Mouse (Mus musculus): ENCODE data around the gene Dennd2a. TPM values are rescaled to one million over a fixed set of nuclear protein-coding genes. Genes with fewer than 3 reads are reported as not detected.
A peak's percentile ranks its signal among the peaks of the same experiment; 100 is the strongest.

Gene Dennd2a
- polyA plus RNA-seq, 1 experiment from 2014 or later = 14.2 TPM

DNA sequence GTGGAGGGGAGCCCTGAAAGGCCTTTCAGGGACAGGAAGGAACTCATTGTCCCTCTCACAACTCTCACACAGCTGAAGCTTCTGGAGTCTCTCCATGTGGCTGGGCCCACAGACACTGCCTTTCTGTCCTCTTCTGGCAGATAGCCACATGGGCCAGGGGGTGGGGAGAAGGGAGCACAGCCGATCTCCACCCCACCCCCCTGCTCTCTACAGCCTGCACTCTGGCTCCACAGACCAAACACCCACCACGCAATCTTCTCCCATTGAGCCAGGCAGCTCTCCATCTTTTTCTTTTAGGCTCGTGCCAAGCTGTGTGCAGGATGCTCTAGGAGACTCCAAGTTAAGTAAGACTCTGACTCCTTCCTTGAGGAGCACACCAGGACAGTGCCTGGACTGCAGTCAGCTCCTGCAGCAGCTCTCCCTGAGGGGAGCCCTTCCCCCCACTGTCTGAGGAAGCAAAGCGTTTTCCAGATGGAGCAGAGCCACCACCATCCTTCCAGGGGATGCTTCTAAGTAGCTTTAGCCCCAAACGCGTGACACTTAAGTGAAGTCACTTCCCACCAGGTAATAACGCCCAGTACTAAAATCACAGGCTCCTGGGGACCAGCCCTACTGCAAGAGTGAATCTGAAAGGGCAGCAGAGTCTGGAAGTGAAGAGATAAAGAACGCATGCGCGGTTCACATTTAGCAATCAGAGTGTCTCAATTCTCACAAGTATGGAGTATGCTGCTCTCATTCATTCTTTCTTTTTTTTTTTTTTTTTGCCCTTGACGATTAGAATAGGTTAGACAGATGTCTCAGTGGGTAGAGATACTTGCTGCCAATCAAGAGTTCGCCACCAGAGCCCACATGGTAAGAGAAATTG lies 28.8 kb downstream of the Dennd2a start:
- DNase-seq (ENCODE audit: low spot score) = peak; percentile 66
- WGBS = 38% methylated on average over 12 of the region's 12 CpGs
- Histone ChIP-seq H3K4me3 (ENCODE audit: low read depth, low read length) (no peak overlapping the region), H3K9ac (ENCODE audit: low read length) (no peak overlapping the region; the same call in 1 of the 2 replicates), H3K9me3 (replicated peaks; ENCODE audit: control insufficient read depth, low read length) (no peaks in the 10 kb centered on the region), H3K27me3 (replicated peaks; ENCODE audit: control insufficient read depth, insufficient read depth, low read length) (no peaks in the 10 kb centered on the region), H3K4me1 (ENCODE audit: control insufficient read depth, insufficient read depth, low read length) (peaks cover 21% of the 10 kb centered on the region), H3K4me2 (ENCODE audit: low read length) (no peak overlapping the region; the same call in 1 of the 2 replicates), H3K36me3 (ENCODE audit: control insufficient read depth, insufficient read depth, low read length) (no peaks in the 10 kb centered on the region), H3K27ac (ENCODE audit: low read depth, low read length) (peak overlapping the region; percentile 70)
- ATAC-seq = peak; percentile 83

GRCm38 (mm10) chr6:39527811-39528210 lies 29.9 kb downstream of the Dennd2a start:
- H3K4me3 ChIP-seq (ENCODE audit: low read depth, low read length) = no peak overlapping the region
- no peaks in the 10 kb centered on the region for H3K9me3 ChIP-seq (replicated peaks; ENCODE audit: control insufficient read depth, low read length)
- WGBS = 28% methylated on average over 4 of the region's 4 CpGs
- no peak for ATAC-seq
- peak overlapping the region; percentile 70; the same call in 1 of the 2 replicates for H3K27ac ChIP-seq (ENCODE audit: low read depth, low read length)
- no peak overlapping the region for H3K4me2 ChIP-seq (ENCODE audit: low read length)
- peaks cover 8% of the 10 kb centered on the region; the same call in 1 of the 2 replicates for H3K36me3 ChIP-seq (ENCODE audit: control insufficient read depth, insufficient read depth, low read length)
- H3K27me3 ChIP-seq (replicated peaks; ENCODE audit: control insufficient read depth, insufficient read depth, low read length) = no peaks in the 10 kb centered on the region
- peak; percentile 47 for DNase-seq (ENCODE audit: low spot score)
- H3K9ac ChIP-seq (ENCODE audit: low read length) = no peak overlapping the region
- peaks cover 21% of the 10 kb centered on the region for H3K4me1 ChIP-seq (ENCODE audit: control insufficient read depth, insufficient read depth, low read length)

GRCm38 (mm10) chr6:39527337-39527784 lies 30.3 kb downstream of the Dennd2a start:
- no peak overlapping the region for H3K4me2 ChIP-seq (ENCODE audit: low read length)
- DNase-seq (ENCODE audit: low spot score) = no peak
- WGBS = 88% methylated on average over 7 of the region's 7 CpGs
- 0 out of 2 replicates have a peak, but pooled peaks have one; percentile 22 for ATAC-seq
- H3K9me3 ChIP-seq (replicated peaks; ENCODE audit: control insufficient read depth, low read length) = no peaks in the 10 kb centered on the region
- H3K27ac ChIP-seq (ENCODE audit: low read depth, low read length) = 0 out of 2 replicates have a peak overlapping the region, but pooled peaks have one; percentile 70
- H3K4me1 ChIP-seq (ENCODE audit: control insufficient read depth, insufficient read depth, low read length) = peaks cover 21% of the 10 kb centered on the region
- no peaks in the 10 kb centered on the region for H3K27me3 ChIP-seq (replicated peaks; ENCODE audit: control insufficient read depth, insufficient read depth, low read length)
- H3K4me3 ChIP-seq (ENCODE audit: low read depth, low read length) = no peak overlapping the region
- H3K9ac ChIP-seq (ENCODE audit: low read length) = no peak overlapping the region
- peaks cover 12% of the 10 kb centered on the region for H3K36me3 ChIP-seq (ENCODE audit: control insufficient read depth, insufficient read depth, low read length)

GRCm38 (mm10) chr6:39526797-39527196 lies 30.9 kb downstream of the Dennd2a start:
- H3K4me3 ChIP-seq (ENCODE audit: low read depth, low read length) = no peak overlapping the region
- H3K36me3 ChIP-seq (ENCODE audit: control insufficient read depth, insufficient read depth, low read length) = peaks cover 17% of the 10 kb centered on the region
- no peak overlapping the region for H3K9ac ChIP-seq (ENCODE audit: low read length)
- DNase-seq (ENCODE audit: low spot score) (no peak), ATAC-seq (no peak)
- H3K4me2 ChIP-seq (ENCODE audit: low read length) = no peak overlapping the region
- H3K27ac ChIP-seq (ENCODE audit: low read depth, low read length) = no peak overlapping the region
- no peaks in the 10 kb centered on the region for H3K9me3 ChIP-seq (replicated peaks; ENCODE audit: control insufficient read depth, low read length)
- 83% methylated on average over 9 of the region's 10 CpGs for WGBS
- no peaks in the 10 kb centered on the region for H3K27me3 ChIP-seq (replicated peaks; ENCODE audit: control insufficient read depth, insufficient read depth, low read length)
- H3K4me1 ChIP-seq (ENCODE audit: control insufficient read depth, insufficient read depth, low read length) = peaks cover 21% of the 10 kb centered on the region

DNA sequence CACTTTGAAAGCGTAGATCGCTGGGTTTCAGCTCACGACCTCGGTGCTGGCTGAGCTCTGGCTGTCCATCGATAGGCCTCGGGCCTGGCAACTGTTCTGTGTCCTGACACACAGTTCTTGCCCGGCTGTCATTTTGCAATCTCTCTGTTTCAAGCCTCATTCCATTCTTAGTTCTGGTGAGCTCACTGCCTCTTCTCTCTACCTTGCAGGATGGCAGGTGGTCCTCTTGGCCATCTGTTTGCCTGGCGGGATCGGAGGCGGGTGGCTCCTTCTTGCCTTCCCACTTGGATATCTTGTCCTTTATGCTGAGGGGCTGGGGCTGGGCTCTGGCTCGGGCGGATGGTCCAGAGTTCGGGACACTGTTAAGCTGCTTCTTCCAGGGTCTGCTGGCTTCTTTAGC lies 34.5 kb downstream of the Dennd2a start:
- 93% methylated on average over 13 of the region's 13 CpGs for WGBS
- peaks cover 9% of the 10 kb centered on the region; the same call in 1 of the 2 replicates for H3K4me1 ChIP-seq (ENCODE audit: control insufficient read depth, insufficient read depth, low read length)
- no peak overlapping the region for H3K4me2 ChIP-seq (ENCODE audit: low read length)
- no peak for ATAC-seq
- peaks cover 36% of the 10 kb centered on the region for H3K36me3 ChIP-seq (ENCODE audit: control insufficient read depth, insufficient read depth, low read length)
- no peaks in the 10 kb centered on the region; the same call in 1 of the 2 replicates for H3K9me3 ChIP-seq (replicated peaks; ENCODE audit: control insufficient read depth, low read length)
- H3K9ac ChIP-seq (ENCODE audit: low read length) = no peak overlapping the region
- H3K27ac ChIP-seq (ENCODE audit: low read depth, low read length) = no peak overlapping the region
- no peak for DNase-seq (ENCODE audit: low spot score)
- H3K4me3 ChIP-seq (ENCODE audit: low read depth, low read length) = no peak overlapping the region
- H3K27me3 ChIP-seq (replicated peaks; ENCODE audit: control insufficient read depth, insufficient read depth, low read length) = no peaks in the 10 kb centered on the region

GRCm38 (mm10) chr6:39522425-39522824 lies 35.2 kb downstream of the Dennd2a start:
- H3K9me3 ChIP-seq (replicated peaks; ENCODE audit: control insufficient read depth, low read length) = no peaks in the 10 kb centered on the region; the same call in 1 of the 2 replicates
- H3K36me3 ChIP-seq (ENCODE audit: control insufficient read depth, insufficient read depth, low read length) = peaks cover 41% of the 10 kb centered on the region
- no peak overlapping the region for H3K4me2 ChIP-seq (ENCODE audit: low read length)
- ATAC-seq (no peak), DNase-seq (ENCODE audit: low spot score) (no peak)
- H3K4me1 ChIP-seq (ENCODE audit: control insufficient read depth, insufficient read depth, low read length) = peaks cover 2% of the 10 kb centered on the region; the same call in 1 of the 2 replicates
- 81% methylated on average over 5 of the region's 5 CpGs for WGBS
- H3K4me3 ChIP-seq (ENCODE audit: low read depth, low read length) = no peak overlapping the region
- no peak overlapping the region for H3K27ac ChIP-seq (ENCODE audit: low read depth, low read length)
- H3K9ac ChIP-seq (ENCODE audit: low read length) = no peak overlapping the region
- no peaks in the 10 kb centered on the region for H3K27me3 ChIP-seq (replicated peaks; ENCODE audit: control insufficient read depth, insufficient read depth, low read length)

- Histone ChIP-seq H3K4me3 (ENCODE audit: low read depth, low read length) (no peak overlapping the region), H3K9ac (ENCODE audit: low read length) (no peak overlapping the region), H3K36me3 (ENCODE audit: control insufficient read depth, insufficient read depth, low read length) (peaks cover 18% of the 10 kb centered on the region; the same call in 1 of the 2 replicates), H3K4me2 (ENCODE audit: low read length) (no peak overlapping the region), H3K4me1 (ENCODE audit: control insufficient read depth, insufficient read depth, low read length) (0 out of 2 replicates have a peak, but pooled peaks cover 5% of the 10 kb centered on the region), H3K27ac (ENCODE audit: low read depth, low read length) (peak overlapping the region; percentile 71), H3K9me3 (replicated peaks; ENCODE audit: control insufficient read depth, low read length) (no peaks in the 10 kb centered on the region; the same call in 1 of the 2 replicates), H3K27me3 (replicated peaks; ENCODE audit: control insufficient read depth, insufficient read depth, low read length) (no peaks in the 10 kb centered on the region)
- ATAC-seq (peak; percentile 52; the same call in 1 of the 2 replicates), DNase-seq (ENCODE audit: low spot score) (peak; percentile 52)
- WGBS = 19% methylated on average over 6 of the region's 6 CpGs
These were observed 41.9 kb downstream of the Dennd2a start for GRCm38 (mm10) chr6:39515739-39516131.

DNA sequence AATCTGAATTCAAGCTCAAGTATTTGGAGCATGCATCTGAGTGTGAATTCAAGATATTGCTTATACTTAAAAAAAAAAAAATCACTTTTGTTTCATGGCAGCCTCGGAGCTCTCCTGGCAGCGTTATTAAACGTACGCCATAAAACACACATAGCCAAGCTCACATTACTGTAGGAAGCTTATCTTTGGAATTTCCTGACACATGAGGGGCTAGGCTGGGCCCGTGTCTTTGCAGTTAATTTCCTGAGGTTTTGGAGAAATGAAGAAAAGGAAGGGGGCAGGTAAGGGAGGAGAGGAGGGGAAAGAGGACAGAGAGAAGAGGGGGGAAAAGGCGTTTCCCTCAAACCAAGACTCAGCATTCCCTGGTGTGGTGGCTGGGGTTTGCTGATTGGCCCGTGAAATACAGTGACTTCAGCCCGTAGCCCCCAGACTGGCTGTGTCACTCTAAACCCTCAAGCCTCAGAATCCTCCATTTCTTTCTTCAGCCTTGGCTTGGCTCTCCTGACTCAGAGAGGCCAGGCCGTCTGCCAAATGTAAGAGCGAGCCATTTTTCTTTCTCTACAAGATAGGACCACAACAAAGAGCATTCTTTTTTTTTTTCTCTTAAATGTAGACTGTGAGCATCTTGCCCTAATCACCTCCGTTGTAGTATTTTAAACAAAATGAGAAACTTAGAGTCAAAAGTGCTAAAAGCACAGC lies 42.5 kb downstream of the Dennd2a start:
- Histone ChIP-seq H3K27me3 (replicated peaks; ENCODE audit: control insufficient read depth, insufficient read depth, low read length) (no peaks in the 10 kb centered on the region), H3K36me3 (ENCODE audit: control insufficient read depth, insufficient read depth, low read length) (peaks cover 16% of the 10 kb centered on the region; the same call in 1 of the 2 replicates), H3K27ac (ENCODE audit: low read depth, low read length) (peak overlapping the region; percentile 71; the same call in 1 of the 2 replicates), H3K4me1 (ENCODE audit: control insufficient read depth, insufficient read depth, low read length) (0 out of 2 replicates have a peak, but pooled peaks cover 5% of the 10 kb centered on the region), H3K9me3 (replicated peaks; ENCODE audit: control insufficient read depth, low read length) (no peaks in the 10 kb centered on the region; the same call in 1 of the 2 replicates), H3K4me3 (ENCODE audit: low read depth, low read length) (no peak overlapping the region), H3K9ac (ENCODE audit: low read length) (no peak overlapping the region), H3K4me2 (ENCODE audit: low read length) (no peak overlapping the region)
- DNase-seq (ENCODE audit: low spot score) (peak; percentile 73), ATAC-seq (peak; percentile 65)
- WGBS = 52% methylated on average over 11 of the region's 11 CpGs

Measured in forebrain, embryonic 14.5 days (tissue).